Mouse (Mus musculus) neural tube, embryonic 15.5 days (tissue): ENCODE results near the gene Frmd4b. TPM values are rescaled to one million over a fixed set of nuclear protein-coding genes. Genes with fewer than 3 reads are reported as not detected.

Experiments
- ATAC-seq: fragments of 200-750 bp; cut with Nextera tagmentation; 2 replicates; pipeline ENCODE4 v1.8.0; 2017; ENCODE audit warnings: mild to moderate bottlenecking, moderate TSS enrichment, moderate library complexity; ENCODE audit not compliant: low FRiP score
- H3K27ac ChIP-seq: fragments of 300-500 bp; sonication (generic); replicated peaks from 2 replicates; pipeline ENCODE4 v1.5.1; 2015; ENCODE audit warnings: mild to moderate bottlenecking, inconsistent platforms
- H3K27me3 ChIP-seq: fragments of 300-500 bp; sonication (generic); replicated peaks from 2 replicates; pipeline ENCODE4 v1.6.1; 2015; ENCODE audit warnings: inconsistent platforms
- H3K36me3 ChIP-seq: fragments of 300-500 bp; sonication (generic); 2 replicates; pipeline ENCODE4 v1.6.1; 2015; ENCODE audit warnings: inconsistent platforms
- H3K4me1 ChIP-seq: fragments of 300-500 bp; sonication (generic); 2 replicates; pipeline ENCODE4 v1.6.1; 2015; ENCODE audit warnings: inconsistent platforms
- H3K4me2 ChIP-seq: fragments of 300-500 bp; sonication (generic); 2 replicates; pipeline ENCODE4 v1.6.1; 2015; ENCODE audit warnings: inconsistent platforms, mild to moderate bottlenecking, moderate library complexity
- H3K4me3 ChIP-seq: fragments of 300-500 bp; sonication (generic); replicated peaks from 2 replicates; pipeline ENCODE4 v1.5.1; 2015; ENCODE audit warnings: mild to moderate bottlenecking, inconsistent platforms
- H3K9ac ChIP-seq: fragments of 300-500 bp; sonication (generic); replicated peaks from 2 replicates; pipeline ENCODE4 v1.6.1; 2015; ENCODE audit warnings: mild to moderate bottlenecking, inconsistent platforms
- H3K9me3 ChIP-seq: fragments of 300-500 bp; sonication (generic); replicated peaks from 2 replicates; pipeline ENCODE4 v1.6.1; 2016; ENCODE audit warnings: inconsistent platforms
- WGBS: fragments of 180-500 bp; shearing (Covaris S2); methylation state at CpG from one replicate; pipeline ENCODE4 v1.1.7; 2015; ENCODE audit warnings: mixed read lengths; 5-methylcytosine and 5-hydroxymethylcytosine counted together
- polyA plus RNA-seq: library from polyadenylated mRNA; unstranded; fragments of >200 nt; fragmentation: Nextera tagmentation; extraction: Ambion mirVana; gene quantifications from 2 replicates; pipeline ENCODE4 v1.2.1, GENCODE M21; 2015

Frmd4b gene
- polyA plus RNA-seq, 1 experiment from 2014 or later: 19.8 TPM

GRCm38 (mm10) chr6:97610051-97610450 lies 7.3 kb downstream of the Frmd4b start:
- Histone ChIP-seq H3K4me3 (no peak overlapping the region), H3K27me3 (no peaks in the 10 kb centered on the region), H3K9me3 (no peaks in the 10 kb centered on the region), H3K4me2 (no peak overlapping the region), H3K27ac (no peak overlapping the region), H3K36me3 (no peaks in the 10 kb centered on the region), H3K4me1 (peaks cover 22% of the 10 kb centered on the region), H3K9ac (no peak overlapping the region)
- ATAC-seq: peak; percentile 38; the same call in 1 of the 2 replicates
- WGBS: 27% methylated on average over 2 of the region's 2 CpGs

GRCm38 (mm10) chr6:97607646-97608045 lies 9.7 kb downstream of the Frmd4b start:
- WGBS: 55% methylated on average over 3 of the region's 3 CpGs
- H3K9me3 ChIP-seq: no peaks in the 10 kb centered on the region
- no peaks in the 10 kb centered on the region for H3K36me3 ChIP-seq
- H3K4me3 ChIP-seq: no peak overlapping the region
- no peak for ATAC-seq
- H3K4me2 ChIP-seq: no peak overlapping the region
- no peak overlapping the region for H3K27ac ChIP-seq
- H3K27me3 ChIP-seq: no peaks in the 10 kb centered on the region
- H3K9ac ChIP-seq: no peak overlapping the region
- H3K4me1 ChIP-seq: peaks cover 19% of the 10 kb centered on the region

GRCm38 (mm10) chr6:97595218-97595617 lies 22.1 kb downstream of the Frmd4b start:
- no peak overlapping the region for H3K4me2 ChIP-seq
- no peaks in the 10 kb centered on the region for H3K9me3 ChIP-seq
- no peak for ATAC-seq
- H3K27me3 ChIP-seq: no peaks in the 10 kb centered on the region
- no peak overlapping the region for H3K27ac ChIP-seq
- 22% methylated on average over 3 of the region's 3 CpGs for WGBS
- no peak overlapping the region for H3K4me3 ChIP-seq
- H3K4me1 ChIP-seq: no peaks in the 10 kb centered on the region
- no peak overlapping the region for H3K9ac ChIP-seq
- no peaks in the 10 kb centered on the region for H3K36me3 ChIP-seq

- Histone ChIP-seq H3K4me2 (no peak overlapping the region), H3K27ac (no peak overlapping the region), H3K9me3 (no peaks in the 10 kb centered on the region), H3K9ac (no peak overlapping the region), H3K27me3 (no peaks in the 10 kb centered on the region), H3K36me3 (no peaks in the 10 kb centered on the region), H3K4me3 (no peak overlapping the region), H3K4me1 (no peaks in the 10 kb centered on the region)
- no peak for ATAC-seq
- WGBS: 97% methylated on average over 7 of the region's 7 CpGs
Measured at GRCm38 (mm10) chr6:97594589-97594988, 22.8 kb downstream of the Frmd4b start.

- H3K4me2 ChIP-seq: no peak overlapping the region
- no peaks in the 10 kb centered on the region for H3K27me3 ChIP-seq
- peaks cover 8% of the 10 kb centered on the region; the same call in 1 of the 2 replicates for H3K4me1 ChIP-seq
- H3K9ac ChIP-seq: no peak overlapping the region
- no peak overlapping the region for H3K27ac ChIP-seq
- no peaks in the 10 kb centered on the region for H3K9me3 ChIP-seq
- WGBS: 37% methylated on average over 5 of the region's 5 CpGs
- no peak overlapping the region for H3K4me3 ChIP-seq
- H3K36me3 ChIP-seq: no peaks in the 10 kb centered on the region
- 0 out of 2 replicates have a peak, but pooled peaks have one; percentile 45 for ATAC-seq
Measured at GRCm38 (mm10) chr6:97590230-97590629, 27.1 kb downstream of the Frmd4b start.

GRCm38 (mm10) chr6:97589581-97589980 lies 27.8 kb downstream of the Frmd4b start:
- no peak overlapping the region for H3K9ac ChIP-seq
- WGBS: 64% methylated on average over 3 of the region's 3 CpGs
- no peaks in the 10 kb centered on the region for H3K9me3 ChIP-seq
- H3K4me2 ChIP-seq: no peak overlapping the region
- ATAC-seq: no peak
- H3K27ac ChIP-seq: no peak overlapping the region
- no peaks in the 10 kb centered on the region for H3K36me3 ChIP-seq
- no peaks in the 10 kb centered on the region for H3K27me3 ChIP-seq
- peaks cover 8% of the 10 kb centered on the region; the same call in 1 of the 2 replicates for H3K4me1 ChIP-seq
- H3K4me3 ChIP-seq: no peak overlapping the region

- no peaks in the 10 kb centered on the region for H3K36me3 ChIP-seq
- no peak for ATAC-seq
- H3K27ac ChIP-seq: no peak overlapping the region
- no peak overlapping the region for H3K9ac ChIP-seq
- 82% methylated on average over 7 of the region's 7 CpGs for WGBS
- peaks cover 8% of the 10 kb centered on the region; the same call in 1 of the 2 replicates for H3K4me1 ChIP-seq
- H3K4me3 ChIP-seq: no peak overlapping the region
- no peaks in the 10 kb centered on the region for H3K27me3 ChIP-seq
- H3K9me3 ChIP-seq: no peaks in the 10 kb centered on the region
- H3K4me2 ChIP-seq: no peak overlapping the region
Measured at GRCm38 (mm10) chr6:97589031-97589430, 28.3 kb downstream of the Frmd4b start.

- Histone ChIP-seq H3K27ac (no peak overlapping the region), H3K4me1 (peaks cover 18% of the 10 kb centered on the region), H3K9me3 (no peaks in the 10 kb centered on the region), H3K27me3 (no peaks in the 10 kb centered on the region), H3K4me3 (no peak overlapping the region), H3K9ac (no peak overlapping the region), H3K4me2 (no peak overlapping the region), H3K36me3 (no peaks in the 10 kb centered on the region)
- ATAC-seq: no peak
Measured at GRCm38 (mm10) chr6:97586606-97587005, 30.7 kb downstream of the Frmd4b start.

GRCm38 (mm10) chr6:97586024-97586423 lies 31.3 kb downstream of the Frmd4b start:
- Histone ChIP-seq H3K4me2 (no peak overlapping the region), H3K27ac (no peak overlapping the region), H3K36me3 (no peaks in the 10 kb centered on the region), H3K27me3 (no peaks in the 10 kb centered on the region), H3K9me3 (no peaks in the 10 kb centered on the region), H3K9ac (no peak overlapping the region), H3K4me1 (peaks cover 18% of the 10 kb centered on the region), H3K4me3 (no peak overlapping the region)
- no peak for ATAC-seq
- WGBS: 36% methylated on average over 8 of the region's 8 CpGs

GRCm38 (mm10) chr6:97582748-97583147 lies 34.6 kb downstream of the Frmd4b start:
- Histone ChIP-seq H3K4me1 (peaks cover 25% of the 10 kb centered on the region), H3K27ac (no peak overlapping the region)
- 23% methylated on average over 8 of the region's 8 CpGs for WGBS

GRCm38 (mm10) chr6:97581941-97582340 lies 35.4 kb downstream of the Frmd4b start:
- H3K9ac ChIP-seq: no peak overlapping the region
- ATAC-seq: no peak
- peaks cover 33% of the 10 kb centered on the region for H3K4me1 ChIP-seq
- H3K27ac ChIP-seq: no peak overlapping the region
- H3K36me3 ChIP-seq: no peaks in the 10 kb centered on the region
- WGBS: 87% methylated on average over 7 of the region's 7 CpGs
- no peaks in the 10 kb centered on the region for H3K27me3 ChIP-seq
- no peak overlapping the region for H3K4me3 ChIP-seq
- no peaks in the 10 kb centered on the region for H3K9me3 ChIP-seq
- no peak overlapping the region for H3K4me2 ChIP-seq

More at GRCm38 (mm10) chr6:97582748-97583147, 34.6 kb downstream of the Frmd4b start:
- H3K36me3 ChIP-seq: no peaks in the 10 kb centered on the region
- H3K4me2 ChIP-seq: no peak overlapping the region
- H3K4me3 ChIP-seq: no peak overlapping the region
- H3K27me3 ChIP-seq: no peaks in the 10 kb centered on the region
- no peak overlapping the region for H3K9ac ChIP-seq
- no peak for ATAC-seq
- H3K9me3 ChIP-seq: no peaks in the 10 kb centered on the region

- no peak overlapping the region for H3K4me2 ChIP-seq
- peaks cover 37% of the 10 kb centered on the region for H3K4me1 ChIP-seq
- H3K4me3 ChIP-seq: no peak overlapping the region
- no peak overlapping the region for H3K9ac ChIP-seq
- no peak for ATAC-seq
- no peaks in the 10 kb centered on the region for H3K9me3 ChIP-seq
- no peak overlapping the region for H3K27ac ChIP-seq
- H3K36me3 ChIP-seq: no peaks in the 10 kb centered on the region
- WGBS: 95% methylated on average over 2 of the region's 2 CpGs
- H3K27me3 ChIP-seq: no peaks in the 10 kb centered on the region
Measured at GRCm38 (mm10) chr6:97580479-97581030, 36.8 kb downstream of the Frmd4b start.
